Mouse (Mus musculus) gastrocnemius, postnatal 4 days (tissue): ENCODE data around the gene Lztr1. TPM values are rescaled to one million over a fixed set of nuclear protein-coding genes. Genes with fewer than 3 reads are reported as not detected.

ENCODE experiments used
- DNase-seq, 2 experiments: peaks; one replicate each; pipeline ENCODE4 v3.0.0; 2021 to 2022; ENCODE audit warnings: low spot score in 2 of 2, mixed read lengths in 2 of 2
- long read RNA-seq, 2 experiments: library from polyadenylated mRNA; stranded (forward); transcript quantifications; one replicate each; pipeline ENCODE4 v2.0.0; 2021
- total RNA-seq, 2 experiments: library from RNA; stranded (reverse); gene quantifications; 2 replicates each; pipeline ENCODE4 v1.2.3; 2021

The Lztr1 gene
- total RNA-seq = 10 to 100 TPM; 48.4 to 51.1 TPM
- long read RNA-seq, experiment 1, transcript Lztr1-201 (21 exons, 3,394 nt) = major isoform, 39 of 66 reads
- long read RNA-seq, experiment 1, partial matches to known transcripts = 15 of 66 reads
- long read RNA-seq, experiment 1, other reads (novel, unspliced or antisense) = 12 of 66 reads
- long read RNA-seq, experiment 2, transcript Lztr1-201 (21 exons, 3,394 nt) = major isoform, 50 of 71 reads
- long read RNA-seq, experiment 2, partial matches to known transcripts = 9 of 71 reads
- long read RNA-seq, experiment 2, other reads (novel, unspliced or antisense) = 12 of 71 reads

DNA sequence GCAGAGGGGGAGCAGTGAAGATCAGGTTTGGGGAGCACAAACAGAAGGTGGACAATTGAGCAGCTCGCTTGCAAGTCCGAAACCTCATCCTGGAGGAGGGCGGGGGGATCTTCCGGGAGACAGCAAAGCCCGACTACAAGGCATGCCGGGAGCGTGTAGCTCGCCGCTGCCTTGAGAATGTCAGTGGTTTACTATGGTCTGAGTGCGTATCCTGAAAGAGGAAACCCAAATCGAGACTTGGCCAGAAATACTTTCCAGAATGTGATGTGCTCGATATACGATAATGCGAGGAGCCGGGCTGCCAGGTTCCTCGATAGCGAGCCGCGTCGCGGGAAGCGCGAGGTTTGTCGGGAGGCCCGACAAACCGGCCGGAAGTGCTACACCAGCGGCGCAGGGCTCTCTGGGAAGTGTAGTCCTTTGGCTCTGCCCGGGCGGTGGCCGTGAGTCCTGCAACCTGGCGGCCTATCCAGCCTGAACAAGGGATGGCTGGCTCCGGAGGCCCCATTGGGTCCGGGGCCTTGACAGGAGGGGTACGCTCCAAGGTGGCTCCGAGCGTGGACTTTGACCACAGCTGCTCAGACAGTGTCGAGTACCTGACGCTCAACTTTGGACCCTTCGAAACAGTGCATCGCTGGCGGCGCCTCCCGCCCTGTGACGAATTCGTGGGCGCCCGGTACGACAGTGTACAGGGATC lies at the start of gene Lztr1:
Gene Lztr1 (plus strand): TSS at position 143 of the 694 bp plus-strand sequence.
- DNase-seq = peak; percentile 78 to 90

DNA sequence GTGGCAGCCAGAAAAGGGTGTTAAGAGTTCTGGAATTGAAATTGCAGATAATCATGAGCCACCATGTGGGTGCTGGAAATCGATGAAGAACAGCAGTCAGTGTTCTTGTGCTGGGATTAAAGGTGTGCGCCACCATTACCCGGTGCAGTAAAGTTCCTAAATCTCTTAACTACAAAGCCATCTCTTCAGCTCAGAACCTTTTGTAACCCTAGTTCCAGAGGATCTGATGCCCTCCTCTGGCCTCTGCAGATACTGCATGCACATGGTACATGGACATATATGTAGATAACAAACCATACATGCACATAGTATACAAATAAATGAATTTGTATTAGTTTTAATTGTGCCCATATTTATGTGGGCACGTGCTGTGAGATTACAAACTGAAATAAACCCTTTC lies 48.2 kb upstream of the Lztr1 start:
- no peak for DNase-seq

DNA sequence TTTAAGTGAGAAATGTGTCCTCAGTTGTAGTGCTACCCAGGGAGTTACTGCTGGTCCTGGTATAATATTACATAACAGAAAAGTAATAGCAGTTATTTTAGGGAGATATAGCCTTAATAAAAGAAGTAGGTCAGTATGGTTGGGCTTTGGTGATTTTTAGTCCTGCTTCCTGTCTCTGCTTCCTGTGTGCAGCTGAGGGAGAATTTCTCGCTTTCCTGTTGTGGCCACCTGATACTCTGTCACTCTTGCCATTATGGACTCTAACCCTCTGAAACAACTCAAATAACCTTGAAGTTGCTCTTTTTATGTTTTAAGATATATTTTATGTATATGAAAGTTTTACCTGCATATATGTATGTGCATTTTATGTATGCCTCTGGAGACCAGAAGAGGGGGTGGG lies 46.9 kb upstream of the Lztr1 start:
- no peak for DNase-seq

DNA sequence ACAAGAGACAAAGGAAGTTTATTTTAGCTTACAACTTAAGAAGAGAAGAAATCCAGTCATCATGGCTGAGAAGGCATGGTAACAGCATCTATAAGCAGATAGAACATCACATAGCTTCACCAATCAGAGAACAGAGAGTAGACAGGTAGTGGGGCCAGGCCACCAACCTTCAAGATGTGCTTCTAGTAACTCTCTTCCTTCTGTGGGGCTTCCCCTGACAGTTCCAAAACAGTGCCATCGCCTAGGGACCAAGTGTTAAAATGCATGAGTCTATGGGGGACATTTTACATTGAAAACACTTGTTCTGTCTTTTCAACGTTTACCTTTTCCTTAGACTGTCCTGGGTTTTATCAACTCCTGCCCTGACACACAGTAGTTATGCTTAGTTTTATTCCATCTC lies 45.3 kb upstream of the Lztr1 start:
- no peak for DNase-seq

DNA sequence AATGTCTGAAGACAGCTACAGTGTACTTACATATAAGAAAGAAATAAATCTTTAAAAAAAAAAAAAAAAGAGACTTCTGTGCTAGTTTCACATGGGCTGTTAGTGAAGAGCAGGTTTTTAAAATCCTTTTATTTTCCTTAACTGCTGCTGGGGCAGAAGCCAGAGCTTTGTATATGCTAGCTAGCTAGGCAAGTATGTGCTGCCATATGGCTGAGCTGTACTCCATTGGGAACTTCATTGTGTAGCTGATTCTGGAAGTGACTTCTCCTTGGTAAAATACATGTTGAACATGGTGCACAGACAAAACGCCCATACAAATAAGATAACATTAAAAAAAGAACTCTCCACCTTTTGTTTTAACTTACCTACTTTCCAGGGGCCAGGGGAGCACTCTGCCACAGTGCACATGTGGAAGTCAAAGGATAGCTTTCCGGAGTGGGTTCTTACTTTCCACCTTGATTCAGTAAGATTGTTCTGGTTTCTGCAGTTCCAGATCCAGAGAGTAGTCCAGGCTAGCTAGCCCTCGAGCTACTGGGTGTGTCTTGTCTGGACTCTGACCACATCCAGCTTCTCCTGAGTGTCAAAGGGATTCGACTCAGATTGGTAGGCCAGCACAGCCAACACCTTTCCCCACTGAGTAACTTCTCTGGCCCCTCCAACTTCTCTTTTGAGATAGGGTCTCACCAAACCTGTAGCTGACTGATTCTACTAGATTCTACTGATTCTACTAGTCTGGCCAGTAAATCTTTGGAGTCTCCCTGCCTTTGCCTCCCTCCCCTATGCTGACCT lies 41.4 kb upstream of the Lztr1 start:
- DNase-seq = no peak

DNA sequence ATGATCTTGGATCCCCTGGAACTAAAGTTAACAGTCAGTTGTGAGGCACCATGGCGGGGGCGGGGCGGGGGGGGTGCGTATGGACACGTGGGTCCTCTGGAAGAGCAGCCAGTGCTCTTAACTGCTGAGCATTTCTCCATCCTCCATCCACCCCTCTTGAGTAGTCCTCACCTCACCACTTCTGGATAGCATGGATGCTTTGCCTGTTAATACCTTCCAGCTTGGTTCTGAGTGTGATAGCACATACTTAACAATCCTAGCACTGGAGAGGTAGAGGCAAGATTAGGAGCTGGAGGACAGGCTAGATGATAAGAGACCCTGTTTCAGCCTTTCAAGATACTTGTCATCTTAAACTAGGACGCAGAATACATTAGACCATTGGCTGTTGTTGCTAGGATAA lies 36.0 kb upstream of the Lztr1 start:
- no peak for DNase-seq

DNA sequence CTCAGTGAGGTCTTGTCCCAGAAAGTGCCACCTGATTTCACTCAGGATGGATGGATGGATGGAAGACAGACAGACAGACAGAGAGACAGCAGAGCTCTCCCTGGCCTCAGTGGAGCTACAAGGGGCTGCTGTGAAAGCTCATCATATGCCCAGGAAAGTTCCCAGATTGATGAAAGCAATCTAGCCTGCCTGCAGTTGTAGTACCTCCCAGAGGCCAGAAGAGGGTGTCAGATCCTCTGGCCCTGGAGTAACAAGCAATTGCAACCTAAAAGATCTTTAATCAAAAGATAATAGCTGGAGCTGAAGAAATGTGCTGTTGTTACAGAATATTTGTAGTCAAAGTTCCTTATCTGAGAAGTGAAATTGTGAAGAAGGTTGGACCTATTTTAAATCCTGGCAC lies 34.4 kb upstream of the Lztr1 start:
- no peak for DNase-seq

DNA sequence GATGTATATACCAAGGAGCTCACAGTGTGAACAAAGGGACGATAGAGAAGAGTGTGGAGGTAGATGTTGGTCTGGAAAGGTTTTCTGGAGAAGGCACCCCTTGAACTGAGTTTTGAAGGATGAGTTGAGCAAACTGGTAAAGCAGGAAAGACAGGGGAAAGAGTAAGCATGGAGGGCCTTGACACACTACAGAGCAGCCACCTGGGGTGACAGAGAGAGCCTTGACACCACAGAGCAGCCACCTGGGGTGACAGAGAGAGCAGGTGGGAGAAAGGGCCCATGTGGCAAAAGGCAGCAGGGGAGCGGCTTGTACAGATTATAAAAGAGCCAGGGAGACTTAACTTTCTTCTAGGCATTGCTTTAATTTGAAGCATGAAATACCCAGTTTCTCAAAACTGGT lies 33.7 kb upstream of the Lztr1 start:
- no peak for DNase-seq

DNA sequence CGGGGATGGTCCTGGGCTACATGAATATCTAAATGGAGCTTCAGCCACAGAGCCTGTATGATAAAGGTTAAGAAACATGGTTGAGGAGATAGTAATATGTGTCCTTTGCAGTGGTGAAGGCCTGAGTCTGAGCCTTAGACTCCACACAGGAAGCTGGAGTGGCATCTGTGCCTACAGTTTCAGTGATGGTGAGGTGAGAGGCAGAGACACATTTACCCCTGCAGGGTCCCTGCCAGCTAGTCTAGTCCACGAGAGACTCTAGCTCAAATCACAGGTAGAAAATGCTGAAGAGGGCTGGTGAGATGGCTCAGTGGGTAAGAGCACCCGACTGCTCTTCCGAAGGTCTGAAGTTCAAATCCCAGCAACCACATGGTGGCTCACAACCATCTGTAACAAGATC lies 33.2 kb upstream of the Lztr1 start:
- no peak for DNase-seq

DNA sequence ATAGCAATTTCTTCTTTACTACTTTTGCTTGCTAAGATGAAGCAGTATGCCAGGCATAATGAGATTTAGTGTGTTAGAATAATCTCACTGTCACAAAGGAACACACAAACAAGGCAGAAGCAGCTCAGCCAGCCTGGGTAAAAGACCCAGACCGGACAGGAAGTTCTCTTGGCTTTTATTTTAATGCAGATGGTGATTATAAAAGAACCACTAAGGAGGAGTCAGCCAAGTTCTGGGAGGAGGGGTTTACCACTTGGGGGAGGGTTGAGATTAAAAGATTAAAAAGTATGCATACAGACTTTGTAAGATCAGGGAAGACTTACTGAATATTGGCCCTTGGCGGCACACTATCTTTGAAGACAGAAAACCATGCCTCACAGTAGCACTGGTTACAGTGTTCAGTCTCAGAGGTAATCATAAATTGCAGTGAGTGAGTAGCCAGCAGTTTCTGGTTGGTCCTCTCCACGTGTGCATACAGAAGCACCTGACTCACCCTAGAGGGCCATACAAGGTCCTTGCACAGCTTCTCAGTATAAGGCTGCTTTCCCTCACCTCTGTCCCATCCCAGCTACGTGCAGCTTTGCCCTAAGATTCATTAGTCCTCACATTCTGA lies 30.1 kb upstream of the Lztr1 start:
- DNase-seq = no peak

DNA sequence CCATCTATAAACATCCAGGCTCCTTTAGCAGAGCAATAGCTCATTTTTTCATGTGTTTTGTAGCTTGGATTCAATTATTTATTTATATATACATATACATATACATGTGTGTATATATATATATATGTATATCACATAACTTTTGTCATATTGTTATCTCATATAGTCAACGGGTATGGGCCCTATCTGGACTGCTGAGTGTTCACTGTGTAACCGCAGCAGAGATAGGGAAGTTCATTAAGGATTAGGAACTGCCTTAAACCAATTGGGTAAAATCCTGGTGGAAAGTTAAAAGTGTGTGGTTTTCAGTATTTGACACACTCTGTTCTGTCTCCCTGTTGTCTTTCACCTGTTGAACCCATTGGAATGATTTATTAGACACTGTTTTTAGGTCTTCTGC lies 27.0 kb upstream of the Lztr1 start:
- no peak for DNase-seq

DNA sequence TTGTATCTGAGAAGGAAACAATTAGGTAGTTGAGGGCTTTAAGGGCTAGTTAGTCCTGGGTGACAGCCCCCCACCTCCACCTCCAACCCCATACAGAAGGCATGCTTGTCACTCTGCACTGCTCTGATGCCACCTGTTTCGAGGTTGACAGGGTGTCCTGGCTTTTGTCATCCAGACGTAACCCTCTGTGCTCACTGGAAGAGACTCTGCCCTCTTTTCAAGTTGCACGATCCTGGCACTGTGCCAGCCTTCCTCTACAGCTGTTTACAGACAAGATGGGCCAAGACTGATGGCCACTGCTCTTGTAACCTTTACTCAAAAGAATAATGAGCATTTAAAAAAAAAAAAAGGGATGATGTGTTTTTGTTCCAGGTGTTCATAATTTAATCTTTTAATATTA lies 22.0 kb upstream of the Lztr1 start:
- peak in 1 of 2 experiments; percentile 52 for DNase-seq

DNA sequence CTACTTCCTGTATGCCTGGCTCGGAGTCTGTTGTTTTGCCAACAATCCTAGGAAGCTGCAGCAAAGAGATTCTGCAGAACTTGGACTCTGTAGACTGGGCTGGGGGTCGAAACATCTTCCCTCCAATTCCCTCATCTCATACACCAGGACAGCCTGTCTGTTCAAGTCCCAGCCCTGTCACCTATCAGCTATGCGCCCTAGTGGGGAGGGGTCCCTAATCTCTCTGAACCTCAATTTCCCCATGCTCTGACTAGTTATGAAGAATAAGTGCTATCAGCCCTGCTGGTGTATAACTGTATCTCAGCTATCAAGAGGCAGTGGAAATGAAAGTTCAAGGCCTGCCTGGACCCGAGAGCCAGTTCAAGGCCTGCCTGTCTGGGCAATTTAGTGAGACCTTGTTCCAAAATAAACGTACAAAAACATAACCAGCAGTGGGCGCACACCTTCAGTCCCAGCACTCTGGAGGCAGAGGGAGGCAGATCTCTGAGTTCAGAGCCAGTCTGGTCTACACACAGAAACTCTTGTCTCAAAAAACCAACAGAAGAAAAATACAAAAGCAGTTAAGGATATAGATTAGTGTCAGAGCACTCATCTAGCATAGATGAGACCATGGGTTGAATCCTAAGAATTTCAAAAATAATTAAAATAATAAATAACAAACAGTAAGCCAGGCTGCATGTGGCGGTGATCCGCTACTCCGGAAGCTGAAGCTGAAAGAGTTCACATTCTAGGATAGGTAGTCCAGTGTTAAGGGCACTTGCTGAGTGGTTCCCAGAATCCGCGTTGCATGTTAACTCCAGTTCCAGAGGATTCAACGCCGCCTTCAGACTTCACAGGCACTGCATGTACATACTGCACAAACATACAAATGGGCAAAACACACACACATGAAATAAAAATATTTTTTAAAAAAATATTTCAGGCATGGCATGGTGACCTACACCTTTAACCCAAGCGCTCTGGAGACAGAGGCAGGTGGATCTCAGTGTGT lies 19.7 kb upstream of the Lztr1 start:
- no peak for DNase-seq

DNA sequence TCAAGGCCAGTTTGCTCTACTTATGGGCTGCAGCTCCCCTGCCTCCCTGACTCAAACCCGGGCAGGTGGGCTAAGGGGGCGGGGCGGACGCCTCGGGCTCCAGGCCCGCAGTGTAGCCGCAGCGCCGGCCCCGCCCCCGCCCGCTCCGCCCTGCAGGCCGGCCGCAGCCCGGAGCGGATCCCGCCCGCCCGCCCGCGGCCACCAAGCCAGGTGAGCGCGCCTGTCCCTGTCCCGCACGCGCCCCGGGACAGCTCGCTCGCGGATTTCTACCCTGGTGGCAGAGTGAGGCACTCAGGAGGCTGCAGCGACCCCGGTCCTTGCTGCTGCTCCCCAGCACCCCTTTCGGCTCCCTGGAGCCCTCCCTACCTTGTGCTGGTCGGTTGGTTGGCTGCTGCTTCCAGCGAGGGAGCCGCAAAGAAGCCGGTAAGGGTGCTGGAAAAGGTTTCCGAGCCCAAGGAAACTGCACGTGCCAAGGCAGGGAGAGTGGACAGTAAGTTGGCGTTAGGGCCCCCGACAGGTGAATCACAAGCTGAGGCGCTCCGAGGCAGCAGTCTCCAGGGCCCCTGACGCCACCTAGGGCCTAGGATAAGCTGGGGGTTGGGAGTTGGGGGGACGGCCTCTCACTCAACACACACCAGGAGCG lies 18.9 kb upstream of the Lztr1 start, which contains the start of gene Aifm3:
Gene Aifm3 (plus strand): TSS at position 143 of the 643 bp plus-strand sequence.
- no peak for DNase-seq

DNA sequence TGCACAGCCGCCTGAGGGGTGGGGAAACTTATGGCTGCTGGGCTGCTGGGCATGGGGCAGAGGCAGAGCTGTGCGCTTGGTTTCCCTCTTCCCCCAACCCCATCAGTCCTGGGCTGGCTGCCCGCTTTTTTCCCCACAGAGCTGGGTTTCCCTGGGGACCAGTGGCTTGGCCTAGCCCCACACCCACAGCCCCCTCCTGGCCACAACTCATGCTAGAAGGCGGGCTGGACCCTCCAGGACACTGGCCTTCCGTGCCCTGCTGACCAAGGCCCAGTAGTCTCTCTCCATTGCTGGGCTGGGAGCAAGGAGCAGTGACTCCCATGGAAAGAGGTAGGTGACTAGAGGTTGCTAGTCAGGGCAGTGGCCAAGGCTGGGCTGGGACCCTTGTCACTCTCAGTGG lies 17.3 kb upstream of the Lztr1 start:
- no peak for DNase-seq

DNA sequence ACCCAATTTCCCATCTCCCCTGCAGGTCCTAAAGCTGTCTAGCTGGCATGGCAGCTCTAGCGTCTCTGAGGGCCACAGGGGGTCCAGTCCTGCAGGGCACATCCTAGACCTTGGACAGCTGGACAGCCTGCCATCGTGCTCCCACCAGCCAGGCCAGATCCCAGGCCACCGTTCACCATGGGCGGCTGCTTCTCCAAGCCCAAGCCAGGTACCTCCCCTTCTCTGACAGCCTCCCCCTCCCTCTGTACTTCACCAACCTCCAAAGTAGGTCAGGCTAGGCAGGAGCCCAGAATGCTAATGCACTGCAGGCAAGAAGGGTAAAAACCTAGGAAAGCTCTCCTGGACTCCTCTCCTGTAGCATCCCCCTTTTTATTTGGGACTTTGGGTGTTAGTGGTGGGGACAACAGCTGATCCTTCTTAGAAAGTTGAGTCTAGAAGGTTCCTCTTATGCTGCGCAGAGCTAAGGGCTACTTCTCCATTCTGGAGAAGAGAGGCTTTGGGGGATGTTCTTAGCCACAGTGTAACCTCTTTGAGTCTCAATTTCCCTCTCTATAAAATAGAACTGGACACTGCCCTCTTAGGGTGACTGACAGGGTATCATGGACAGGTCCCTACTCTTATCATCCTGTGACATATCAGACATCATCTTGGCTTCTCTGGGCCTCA lies 16.5 kb upstream of the Lztr1 start:
- no peak for DNase-seq

DNA sequence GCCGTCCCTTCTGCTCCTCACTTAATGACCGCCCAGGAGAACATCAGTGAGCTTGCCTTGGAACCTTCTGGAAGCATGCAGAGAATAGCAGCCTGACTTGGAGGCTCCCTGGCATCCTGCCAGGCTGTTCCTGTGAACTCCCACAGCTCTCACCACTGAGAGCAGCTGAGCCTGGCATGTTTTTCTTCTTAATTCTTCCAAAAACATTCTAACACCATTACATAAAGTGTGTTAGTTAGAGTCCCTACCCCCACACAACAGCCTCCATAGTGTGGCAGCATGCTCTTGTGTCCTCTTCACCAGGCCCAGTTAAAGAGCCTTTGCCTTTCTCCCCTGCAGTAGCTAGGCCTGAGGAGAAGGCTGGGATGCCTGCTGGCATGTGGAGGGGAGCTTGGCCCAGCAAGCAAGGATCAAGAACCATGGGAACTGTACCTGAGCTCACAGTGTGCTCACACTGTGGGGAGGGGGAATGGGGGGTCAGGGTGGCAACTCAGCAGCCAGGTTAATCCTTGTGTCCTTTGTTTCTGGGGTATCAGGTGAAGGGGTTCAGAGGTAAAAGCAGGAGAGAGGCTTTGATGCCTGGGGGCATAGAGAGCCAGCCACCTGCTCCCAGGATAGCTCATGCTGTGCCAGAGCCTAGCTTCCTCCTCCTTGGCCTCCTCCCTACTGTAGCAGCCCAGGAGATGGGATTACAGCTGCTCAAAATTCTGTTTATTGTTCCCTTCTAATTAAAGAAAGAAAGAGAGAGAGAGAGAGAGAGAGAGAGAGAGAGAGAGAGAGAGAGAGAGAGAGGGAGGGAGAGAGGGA lies 11.8 kb upstream of the Lztr1 start:
- DNase-seq = peak in 1 of 2 experiments; percentile 55

DNA sequence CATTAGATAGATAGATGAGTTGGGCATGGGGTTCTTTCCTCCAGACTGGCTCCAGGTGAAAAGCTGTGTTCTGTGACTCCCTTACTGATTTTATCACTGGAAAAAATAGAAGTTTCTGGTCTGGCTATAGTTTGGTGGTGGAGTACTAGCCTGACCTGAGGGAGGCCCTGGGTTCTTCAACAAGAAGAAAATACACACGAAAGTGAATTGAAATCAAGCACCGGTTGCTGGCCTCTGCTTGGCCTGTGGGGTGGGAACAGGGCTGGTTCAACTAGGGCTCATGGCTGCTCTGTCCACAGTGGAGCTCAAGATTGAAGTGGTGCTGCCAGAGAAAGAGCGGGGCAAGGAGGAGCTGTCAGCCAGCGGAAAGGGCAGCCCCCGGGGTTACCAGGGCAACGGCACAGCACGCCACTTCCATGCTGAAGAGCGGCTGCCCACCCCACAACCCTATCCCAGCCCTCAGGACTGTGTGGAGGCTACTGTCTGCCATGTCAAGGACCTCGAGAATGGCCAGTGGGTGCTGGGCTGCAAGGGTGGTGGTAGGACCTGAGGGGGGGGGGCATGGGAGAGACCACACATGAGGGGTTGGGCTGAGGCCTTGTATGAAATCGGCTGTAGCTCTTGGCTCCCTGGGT lies 9.1 kb upstream of the Lztr1 start:
- no peak for DNase-seq
